Mouse (Mus musculus): ENCODE data around the gene Znhit3.
A peak's percentile ranks its signal among the peaks of the same experiment; 100 is the strongest.

Znhit3 gene

DNA sequence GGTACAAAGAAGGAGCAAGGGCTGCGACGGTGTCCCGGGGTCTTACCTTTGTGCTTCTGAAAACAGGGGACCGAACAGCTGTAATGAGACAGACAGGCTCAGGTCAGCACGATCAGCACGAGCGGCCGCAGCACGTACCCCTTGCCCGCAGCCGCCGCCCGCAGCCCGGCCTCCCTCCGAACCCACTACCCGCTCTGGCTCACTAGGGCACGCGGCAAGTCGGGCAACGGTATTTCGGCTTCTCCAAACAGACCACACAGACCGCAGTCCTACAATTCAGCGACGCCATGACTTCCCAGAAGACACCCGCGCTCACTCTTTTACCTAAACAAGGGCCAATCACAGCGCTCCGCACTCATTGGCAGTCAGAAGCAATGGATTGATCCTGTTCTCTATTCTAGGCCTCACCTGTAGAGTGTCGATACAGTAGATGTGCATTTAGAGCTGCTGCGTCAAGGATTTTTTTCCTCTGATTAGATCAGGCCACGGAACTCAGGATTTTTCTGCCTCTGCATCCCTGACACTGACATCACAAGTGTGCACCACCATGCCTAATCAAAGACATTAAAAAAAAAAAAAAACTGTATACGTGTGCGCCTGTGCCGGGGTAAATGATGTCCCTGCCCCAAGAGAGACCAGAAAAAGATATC lies at the start of gene Znhit3:
TSS of gene Znhit3 (minus strand) at position 314 of the 650 bp plus-strand sequence.
- DNase-seq (ENCODE audit: low read depth) = peak; percentile 92

DNA sequence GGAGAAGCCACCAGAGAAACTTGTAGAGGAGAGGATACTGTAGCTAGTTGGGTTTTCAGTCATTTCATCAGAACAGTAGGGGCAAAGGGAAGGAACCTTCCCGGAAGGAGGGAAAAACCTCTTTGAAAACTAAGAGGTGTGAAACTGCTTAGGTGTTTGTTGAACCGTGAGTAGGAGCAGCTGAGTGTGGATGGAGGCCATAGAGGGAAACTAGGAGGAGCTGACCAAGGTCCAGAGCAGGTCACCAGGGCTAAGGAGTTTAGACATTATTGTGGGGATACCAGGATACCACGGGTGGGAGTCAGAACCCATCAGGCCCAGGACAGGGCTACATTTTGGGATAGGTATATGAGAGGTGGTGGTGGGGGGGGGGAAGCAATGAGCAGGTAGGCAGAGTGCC lies 47.4 kb upstream of the Znhit3 start:
- DNase-seq (ENCODE audit: low read depth) = no peak

DNA sequence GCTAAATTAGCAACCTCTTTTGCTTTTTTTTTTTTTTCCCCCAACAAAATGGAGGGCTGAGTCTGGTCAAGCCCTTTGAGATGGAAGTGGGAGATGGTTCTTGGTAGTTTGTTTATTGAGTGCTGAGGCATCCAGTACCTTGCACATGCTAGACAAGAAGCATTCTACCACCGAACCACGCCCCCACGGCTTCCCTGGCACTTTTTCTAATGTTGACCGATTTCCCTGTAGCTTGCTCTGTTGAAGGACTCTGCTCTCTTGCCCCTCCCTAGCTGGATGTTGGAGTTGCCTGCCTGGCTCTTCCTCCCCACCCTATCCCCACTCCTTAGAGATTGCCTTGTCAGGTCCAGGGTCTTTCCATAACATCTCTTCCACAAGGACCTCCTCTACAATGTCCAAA lies 46.4 kb upstream of the Znhit3 start:
- no peak for DNase-seq (ENCODE audit: low read depth)

DNA sequence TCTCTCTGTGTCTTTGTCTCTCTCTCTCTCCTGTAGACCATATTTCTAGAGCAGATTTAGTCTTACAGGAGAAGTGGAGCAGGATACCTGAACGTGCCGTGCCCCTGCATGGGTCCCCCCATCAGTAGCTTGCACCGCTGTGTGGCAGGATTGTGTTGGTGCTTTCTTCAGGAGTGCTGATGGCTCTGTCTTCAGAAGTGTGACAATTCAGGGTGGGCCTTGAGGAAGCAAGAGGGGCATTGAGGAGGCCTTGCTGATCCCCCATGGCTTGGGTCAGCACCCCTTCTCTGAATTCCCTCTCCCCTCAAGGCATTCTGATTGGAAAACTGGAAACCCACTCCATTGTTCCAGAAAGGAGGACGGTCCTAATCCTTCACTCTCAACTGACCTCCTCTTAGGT lies 45.4 kb upstream of the Znhit3 start:
- DNase-seq (ENCODE audit: low read depth) = no peak

DNA sequence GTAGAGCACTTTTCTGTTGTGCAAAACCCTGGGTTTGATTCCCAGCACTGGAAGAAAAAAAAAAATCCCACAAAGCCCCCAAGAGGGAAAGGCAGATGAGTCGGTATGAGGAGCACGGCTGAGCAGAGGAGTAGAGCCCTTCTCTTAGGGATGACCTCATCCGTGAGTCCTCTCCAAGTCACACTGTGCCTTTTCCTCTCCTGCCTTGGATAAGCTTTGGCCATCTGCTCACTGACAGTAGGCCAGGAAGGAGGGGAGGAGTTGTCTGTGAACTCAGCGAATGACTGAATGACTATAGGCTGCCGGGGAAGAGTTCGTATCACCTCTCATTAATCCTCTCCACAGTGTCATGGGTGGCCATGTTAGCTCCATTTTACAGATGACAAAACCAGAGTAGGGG lies 44.6 kb upstream of the Znhit3 start:
- DNase-seq (ENCODE audit: low read depth) = no peak

DNA sequence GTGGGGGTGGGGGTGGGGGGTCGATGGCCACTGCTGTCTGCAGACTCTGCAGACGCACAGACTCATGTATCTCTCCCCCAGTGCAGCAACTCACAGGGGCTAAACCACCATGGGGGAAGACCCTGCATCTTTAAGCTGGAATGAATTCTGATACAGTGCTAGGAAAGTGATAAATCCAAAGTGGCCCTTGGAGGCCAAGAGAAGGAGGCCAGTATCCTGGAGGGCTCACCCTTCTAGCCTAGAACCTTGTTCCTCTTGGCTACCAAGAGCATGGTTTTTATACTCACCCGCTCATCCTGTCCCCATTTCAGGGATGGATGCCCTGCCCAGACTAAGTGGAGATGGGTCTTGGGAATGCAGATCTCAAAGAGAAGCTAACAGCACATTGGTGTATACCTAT lies 44.1 kb upstream of the Znhit3 start:
- DNase-seq (ENCODE audit: low read depth) = no peak

DNA sequence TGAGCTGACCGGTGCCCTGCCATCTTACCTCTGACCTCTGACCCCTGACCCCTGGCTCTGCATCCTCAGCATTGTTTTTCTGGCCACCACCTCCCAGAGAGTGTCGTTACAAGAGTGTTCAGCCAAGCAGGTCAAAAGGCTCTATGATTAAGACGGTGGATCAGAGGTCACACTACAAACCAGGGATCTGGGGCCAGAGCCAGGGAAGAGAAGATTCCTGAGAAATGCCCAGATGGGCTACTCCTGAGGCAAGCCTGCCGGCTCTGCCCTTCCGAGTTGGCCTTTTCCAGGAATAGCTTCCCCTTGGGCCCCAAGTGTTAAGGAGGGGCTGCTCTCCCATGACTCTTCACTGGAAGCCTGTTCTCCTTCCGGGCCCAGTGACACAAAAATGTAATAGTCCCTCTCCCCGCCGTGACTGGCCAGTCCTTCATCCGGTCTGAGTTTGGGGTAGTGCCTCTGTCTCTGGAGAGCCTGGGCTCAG lies 43.6 kb upstream of the Znhit3 start:
- DNase-seq (ENCODE audit: low read depth) = peak; percentile 66

DNA sequence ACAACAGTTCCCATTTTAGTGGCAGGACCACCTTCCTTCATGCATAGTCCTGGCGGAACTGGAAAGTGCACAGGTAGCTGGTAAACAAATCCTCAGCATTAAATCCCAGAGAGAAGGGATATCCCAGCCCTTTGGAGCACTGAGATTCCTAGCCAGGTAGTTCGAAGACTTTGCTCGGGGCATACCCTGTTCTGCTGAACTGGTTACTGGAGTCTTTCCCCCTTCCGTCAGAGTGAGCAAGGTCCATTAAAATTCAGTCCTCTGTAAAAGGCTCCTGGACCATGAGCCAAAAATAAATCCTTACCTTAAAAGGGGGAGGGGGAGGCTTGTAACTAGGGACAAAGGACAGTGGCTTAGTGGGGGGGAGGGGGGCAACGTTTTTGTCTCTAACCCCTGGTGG lies 43.0 kb upstream of the Znhit3 start:
- DNase-seq (ENCODE audit: low read depth) = no peak

DNA sequence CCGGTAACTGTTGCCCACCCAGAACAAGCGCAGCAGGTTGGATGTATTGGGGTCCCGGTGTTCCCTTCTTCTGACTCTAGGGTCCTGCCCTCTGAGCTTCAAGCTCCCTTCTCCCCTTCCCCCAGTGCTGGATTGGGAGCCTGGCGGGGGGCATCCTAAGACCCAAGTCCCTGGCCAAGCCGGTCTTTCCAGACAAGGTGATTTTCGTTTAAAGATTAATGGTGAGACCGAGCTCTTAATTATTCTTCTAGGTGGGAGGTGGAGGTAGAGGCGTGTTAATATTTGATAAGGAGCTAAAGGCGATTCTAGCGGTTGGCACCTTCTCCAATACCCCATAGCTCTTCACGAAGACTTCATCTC lies 42.1 kb upstream of the Znhit3 start:
- no peak for DNase-seq (ENCODE audit: low read depth)

DNA sequence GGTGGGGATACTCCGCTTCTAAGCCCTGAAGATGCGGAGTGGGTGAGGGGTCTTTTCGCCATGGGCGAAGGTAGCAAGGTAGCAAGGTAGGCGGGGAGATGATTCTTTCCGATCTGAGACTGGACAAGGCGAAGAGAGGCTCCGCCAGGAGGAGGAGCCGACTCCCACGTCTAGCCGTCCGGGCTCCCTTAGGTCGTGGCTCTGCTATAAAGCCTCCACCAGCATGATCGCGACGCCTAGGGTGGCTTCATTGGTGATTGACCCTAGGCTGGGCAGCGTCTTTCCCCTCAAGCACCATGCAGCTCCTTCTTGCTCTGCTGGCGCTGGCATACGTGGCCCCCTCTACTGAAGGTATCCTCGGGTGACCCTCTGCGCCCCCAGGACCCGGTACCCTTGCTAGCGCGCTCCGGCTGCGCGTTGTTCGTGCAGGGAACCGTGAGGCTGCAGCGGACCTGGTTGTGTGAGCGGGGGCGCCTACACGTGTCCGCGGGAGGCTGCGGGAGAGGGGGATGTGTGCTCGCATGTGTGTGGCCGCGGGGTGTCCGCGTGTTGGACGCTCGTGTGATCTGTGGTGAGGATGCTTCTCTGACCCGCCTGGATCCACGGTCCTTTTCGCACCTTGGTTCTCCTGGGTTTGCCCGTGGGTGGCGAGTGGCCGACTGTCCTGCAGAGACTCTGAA lies 41.6 kb upstream of the Znhit3 start, which contains the start of gene Car4:
TSS of gene Car4 (plus strand) at position 196 of the 680 bp plus-strand sequence.
- DNase-seq (ENCODE audit: low read depth) = no peak

DNA sequence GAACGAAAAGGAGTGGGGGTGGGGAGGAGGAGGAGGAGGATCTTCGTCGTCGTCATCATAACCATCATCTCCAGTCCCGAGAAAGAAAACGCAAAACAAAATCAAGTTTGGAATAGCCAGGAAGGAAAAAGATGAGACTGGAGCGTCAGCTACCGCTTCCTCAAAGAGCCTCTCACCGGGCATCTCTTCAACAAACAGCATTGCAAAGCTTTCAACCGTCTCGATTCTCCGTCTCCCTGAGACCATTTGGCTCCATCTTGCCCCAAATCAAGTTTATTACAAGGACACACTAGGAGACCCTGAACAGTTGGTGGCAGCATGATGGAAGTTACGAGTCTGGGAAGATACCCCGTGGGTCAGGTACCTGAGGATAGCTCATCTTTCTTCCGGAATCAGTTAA lies 41.0 kb upstream of the Znhit3 start:
- DNase-seq (ENCODE audit: low read depth) = no peak

DNA sequence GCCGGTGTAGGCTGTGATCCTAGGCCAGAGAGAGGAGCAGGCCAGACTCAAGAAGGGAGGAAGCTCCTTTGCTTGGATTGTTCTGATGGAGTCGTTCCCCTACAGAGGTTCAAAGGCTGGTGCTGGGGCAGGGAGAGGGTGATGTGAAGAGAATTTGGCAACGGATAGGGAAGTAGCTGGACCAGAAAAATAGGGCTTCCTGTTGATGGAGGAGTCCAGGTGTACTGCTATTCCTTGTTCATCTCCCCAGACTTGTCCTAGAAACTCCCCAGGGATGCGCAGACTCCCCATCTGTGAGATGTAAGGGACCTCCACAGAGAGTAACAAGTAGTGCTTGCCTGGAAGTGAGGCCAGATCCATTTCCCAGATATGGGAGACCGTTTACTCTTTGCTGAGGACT lies 40.2 kb upstream of the Znhit3 start:
- no peak for DNase-seq (ENCODE audit: low read depth)

DNA sequence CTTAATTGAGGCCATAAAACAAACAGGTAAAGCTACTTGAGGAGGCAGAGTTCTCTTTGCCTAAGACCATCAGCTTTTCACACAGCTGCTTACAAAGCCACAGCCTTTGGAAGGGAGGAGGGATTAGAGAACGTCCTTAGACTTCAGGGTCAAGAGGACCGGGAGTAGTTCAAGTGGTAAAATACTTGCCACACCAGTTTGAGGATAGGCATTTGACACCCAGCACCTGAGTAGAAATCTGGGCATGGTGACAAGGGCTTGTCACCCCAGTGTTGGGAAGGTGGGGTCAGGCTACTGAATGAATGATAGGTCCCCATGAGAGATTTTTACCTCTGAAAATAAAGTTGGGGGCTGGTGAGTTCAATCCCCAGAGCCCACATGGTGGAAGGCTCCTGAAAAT lies 36.4 kb upstream of the Znhit3 start:
- DNase-seq (ENCODE audit: low read depth) = no peak

DNA sequence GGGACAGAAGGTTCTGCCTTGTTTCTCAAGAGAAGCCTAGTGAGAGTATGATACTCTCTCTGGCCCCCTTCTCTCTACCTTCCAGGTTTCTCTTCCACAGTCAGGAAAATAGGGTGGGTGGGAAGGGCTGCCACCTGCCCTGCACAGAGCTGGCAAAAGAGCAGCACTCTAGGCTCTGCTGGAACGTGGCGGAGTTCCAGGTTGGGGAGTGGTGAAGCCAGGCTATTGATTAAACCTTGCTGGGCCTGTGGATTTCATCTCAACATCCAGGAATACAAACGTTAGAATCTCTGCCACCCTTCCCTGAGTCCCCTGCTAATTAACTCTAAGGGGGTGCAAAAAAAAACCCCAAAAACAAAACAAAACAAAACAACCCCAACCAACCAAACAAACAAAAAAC lies 32.4 kb upstream of the Znhit3 start:
- no peak for DNase-seq (ENCODE audit: low read depth)

DNA sequence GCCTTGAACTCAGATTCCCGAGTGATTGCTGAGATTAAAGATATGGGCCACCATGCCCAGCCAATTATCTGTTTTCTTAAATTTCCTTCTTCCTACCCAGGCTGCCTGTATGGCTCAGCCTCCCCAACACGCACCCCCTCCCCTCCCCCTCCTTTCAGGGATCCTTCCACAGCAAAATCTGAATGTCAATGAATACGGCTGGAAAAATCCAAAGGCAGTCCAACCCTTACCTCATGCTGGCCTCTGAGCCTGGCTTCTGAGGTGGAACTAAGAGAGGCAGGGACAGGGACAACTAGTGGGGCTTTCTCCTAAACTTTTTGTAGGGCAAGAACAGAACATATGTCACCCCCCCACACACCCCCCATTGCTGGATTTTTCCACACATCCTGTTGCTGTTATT lies 31.9 kb upstream of the Znhit3 start:
- no peak for DNase-seq (ENCODE audit: low read depth)

DNA sequence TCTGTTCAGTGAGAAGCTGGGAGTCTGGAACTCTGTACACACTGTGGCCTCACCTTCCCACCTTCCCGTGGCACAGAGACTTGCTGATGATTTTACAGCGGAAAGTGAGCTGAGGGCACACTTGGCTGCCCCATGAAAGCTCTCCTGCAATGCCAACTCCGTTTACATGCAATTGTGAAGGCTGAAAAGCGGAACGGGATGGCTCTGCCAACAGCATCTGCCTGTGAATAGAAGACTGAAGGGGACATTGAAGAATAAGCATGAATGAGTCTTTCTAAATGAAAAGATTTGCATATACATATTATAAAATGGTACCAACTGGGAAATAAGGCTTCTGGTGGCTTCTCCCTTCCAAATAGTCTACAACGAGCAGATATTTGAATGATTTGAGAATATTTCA lies 31.0 kb upstream of the Znhit3 start:
- no peak for DNase-seq (ENCODE audit: low read depth)

DNA sequence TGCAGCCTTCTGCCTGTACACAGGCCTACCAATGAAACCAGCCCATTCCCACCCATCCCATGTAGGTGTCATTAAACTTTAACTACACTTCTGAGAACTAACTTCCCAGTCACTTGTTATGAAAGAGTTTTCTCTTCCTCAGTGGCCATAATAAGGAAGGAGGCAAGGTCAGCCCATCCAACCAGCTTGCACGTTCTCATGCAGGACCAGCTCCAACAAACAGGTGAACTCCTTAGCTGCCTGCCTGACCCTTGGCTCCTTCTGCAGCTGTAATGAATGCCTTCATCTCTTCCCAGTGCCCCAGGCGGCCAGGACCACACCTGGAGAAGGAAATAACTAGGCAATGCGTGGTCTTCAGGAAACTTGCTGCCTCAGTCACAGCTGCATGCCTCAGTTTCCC lies 29.7 kb upstream of the Znhit3 start:
- no peak for DNase-seq (ENCODE audit: low read depth)

DNA sequence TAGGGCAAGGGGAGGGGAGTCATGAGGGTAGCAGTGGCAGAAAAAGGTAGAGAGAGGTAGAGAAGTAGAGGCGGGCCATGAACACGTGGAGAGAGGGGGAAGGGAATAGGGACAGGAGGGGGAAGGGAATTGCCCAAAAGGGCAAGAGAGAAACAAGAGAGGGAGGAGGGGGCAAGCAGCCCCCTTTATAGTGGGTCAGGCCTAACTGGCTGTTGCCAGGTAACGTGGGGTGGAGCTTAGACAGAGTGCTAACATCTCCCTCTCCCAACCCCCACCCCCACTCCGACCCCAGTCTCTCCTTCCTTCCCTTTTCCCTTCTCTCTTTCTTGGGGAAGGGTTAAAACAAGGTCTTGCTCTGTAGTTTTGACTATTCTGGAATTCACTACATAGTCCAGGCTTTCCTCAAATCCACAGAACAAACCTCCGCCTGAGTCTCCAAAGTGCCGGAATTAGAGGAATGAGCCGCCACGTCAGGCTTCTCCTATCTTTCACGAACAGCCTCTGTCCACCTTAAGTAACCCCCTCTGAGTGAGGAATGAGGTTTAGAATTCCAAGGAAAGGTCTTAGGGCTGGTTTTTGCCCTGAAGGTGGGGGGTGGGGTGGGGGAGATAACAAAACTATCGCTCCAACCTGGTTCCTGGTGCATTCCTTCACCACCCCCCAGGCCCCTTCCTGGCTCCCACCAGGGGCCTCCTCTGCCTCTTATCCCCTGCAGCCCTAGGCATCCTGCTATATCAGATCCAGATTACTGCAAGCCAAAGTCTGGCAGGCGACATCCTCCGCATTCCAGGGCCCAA lies 28.7 kb upstream of the Znhit3 start:
- no peak for DNase-seq (ENCODE audit: low read depth)

DNA sequence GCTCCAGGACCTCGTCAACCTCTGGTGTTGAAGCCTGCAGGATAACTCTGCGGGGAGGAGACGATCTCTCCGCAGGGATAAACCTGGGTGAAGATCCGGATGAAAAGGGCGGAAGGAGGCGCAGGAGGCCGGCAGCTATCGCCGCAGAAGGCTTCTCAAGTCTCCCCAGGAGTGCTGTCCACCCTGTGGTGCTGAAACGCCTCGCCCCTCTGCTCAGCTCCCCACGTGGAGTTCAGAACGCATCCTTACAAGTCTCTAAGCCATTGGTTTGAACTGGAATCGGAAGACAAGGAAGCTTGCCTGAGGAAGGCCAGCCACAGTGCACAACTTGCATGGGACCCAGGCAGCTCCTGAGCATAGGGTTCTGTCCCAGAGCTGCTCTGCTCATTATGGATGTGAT lies 27.8 kb upstream of the Znhit3 start:
- DNase-seq (ENCODE audit: low read depth) = peak; percentile 83

DNA sequence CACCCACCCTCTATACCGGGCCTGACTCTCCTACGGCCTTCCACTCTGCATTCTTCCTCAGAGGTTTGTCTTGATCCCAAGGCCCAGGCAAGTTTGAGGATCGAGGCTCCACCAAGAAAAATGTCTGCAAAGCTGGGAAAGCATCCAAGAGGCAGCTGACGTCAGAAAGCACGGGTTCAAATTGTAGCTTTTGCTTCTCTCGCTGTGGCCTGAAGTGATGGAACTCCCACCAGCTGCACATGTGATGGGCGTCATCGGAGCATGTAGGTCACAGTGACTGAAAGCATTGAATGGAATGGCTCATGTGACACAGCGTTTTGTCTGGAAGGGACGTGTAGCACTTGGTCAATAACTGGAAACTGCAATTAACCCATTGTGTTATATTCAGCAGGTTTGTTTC lies 24.0 kb upstream of the Znhit3 start:
- DNase-seq (ENCODE audit: low read depth) = peak; percentile 33

DNA sequence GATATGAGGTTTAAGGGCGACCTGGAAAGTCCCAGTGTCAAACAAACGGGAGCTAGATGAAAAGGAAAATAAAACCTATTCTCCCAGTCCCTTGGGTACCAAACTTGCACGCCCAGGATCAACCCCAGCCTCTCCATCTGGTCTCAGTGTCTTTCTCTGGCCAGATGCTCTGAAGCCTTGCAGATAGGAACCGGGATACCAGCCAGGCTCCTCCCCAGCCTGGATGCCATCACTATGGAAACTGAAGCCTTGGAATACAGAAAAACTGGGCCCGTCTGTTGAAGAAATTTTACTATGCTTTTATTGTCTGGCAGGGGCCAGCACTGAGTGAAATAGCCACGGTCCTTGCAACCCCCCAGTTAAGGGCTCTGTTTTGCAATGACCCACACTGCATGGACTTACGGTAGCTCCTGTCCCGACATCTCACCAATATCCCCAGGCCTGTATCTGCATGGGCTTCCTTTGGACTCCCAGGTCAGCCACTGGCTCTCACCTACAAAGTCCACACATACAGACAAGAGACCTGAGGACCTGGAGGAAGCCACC lies 23.4 kb upstream of the Znhit3 start:
- peak; percentile 85 for DNase-seq (ENCODE audit: low read depth)

DNA sequence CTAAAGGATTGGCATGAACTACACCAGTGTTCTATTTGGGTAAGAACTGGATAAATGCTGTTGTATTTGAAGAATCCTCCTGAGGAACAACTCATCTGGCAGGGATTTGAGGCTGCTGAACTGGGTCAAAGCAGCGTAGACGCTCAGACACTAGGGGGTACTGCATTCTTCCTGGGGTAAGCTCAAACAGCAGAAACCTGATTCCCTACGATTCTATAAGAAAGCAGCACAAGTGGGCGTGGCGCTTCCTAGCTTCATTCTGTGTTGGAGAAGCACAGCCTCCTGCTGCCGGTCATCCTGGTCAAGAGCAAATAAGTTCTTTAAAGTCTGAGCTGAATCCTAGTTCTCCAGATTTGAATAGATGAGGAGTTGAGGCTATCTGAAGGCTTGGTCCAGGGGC lies 16.1 kb upstream of the Znhit3 start:
- peak; percentile 62 for DNase-seq (ENCODE audit: low read depth)

DNA sequence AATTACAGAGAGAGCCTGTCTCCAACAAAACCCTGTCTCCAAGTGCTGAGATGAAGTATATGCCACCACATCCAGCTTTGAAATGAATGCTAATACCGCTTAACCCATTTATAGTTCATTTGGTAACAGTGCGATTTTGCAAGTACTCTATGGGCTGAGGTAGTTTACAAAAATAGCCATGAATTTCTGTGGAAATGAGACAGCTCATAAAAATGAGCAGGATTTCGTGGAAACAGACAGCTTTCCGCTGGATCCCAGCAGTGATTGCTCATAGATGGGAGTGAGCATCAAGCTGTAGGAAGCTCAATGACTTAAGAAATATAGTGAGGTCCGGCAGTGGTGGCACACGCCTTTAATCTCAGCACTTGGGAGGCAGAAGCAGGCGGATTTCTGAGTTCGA lies 4.8 kb upstream of the Znhit3 start:
- DNase-seq (ENCODE audit: low read depth) = peak; percentile 72
